In genomic region chrX:162359767-162360545, GRCm38 (mm10) we compare ENCODE assay signal across 9 mouse cellular contexts.
DNase-seq lines count a peak whose midpoint lies in the region; ATAC-seq and TF ChIP-seq lines count a peak whose summit lies in the region.
"Had no signal": no experiment of that assay in that cellular context is flagged by ENCODE, and none has a peak within 500 bp of the region (broad histone marks: within the 10 kb centered on the region; RNA-seq: fewer than 3 reads in every experiment).

No protein-coding gene starts in this region.

- no peak overlapping the region for H3K4me3 ChIP-seq in lung, embryonic 15.5 days
- H3K4me3 ChIP-seq in gastrocnemius, adult 2 months, result no peak overlapping the region
- no peak overlapping the region for H3K4me3 ChIP-seq in forebrain, embryonic 15.5 days

- H3K9me3 ChIP-seq in lung, embryonic 15.5 days, result no peaks in the 10 kb centered on the region
- H3K9me3 ChIP-seq in forebrain, embryonic 15.5 days, result no peaks in the 10 kb centered on the region

- H3K4me1 ChIP-seq in lung, embryonic 15.5 days, result no peaks in the 10 kb centered on the region
- H3K4me1 ChIP-seq in forebrain, embryonic 15.5 days, result no peaks in the 10 kb centered on the region

- H3K36me3 ChIP-seq in lung, embryonic 15.5 days, result no peaks in the 10 kb centered on the region
- no peaks in the 10 kb centered on the region for H3K36me3 ChIP-seq in forebrain, embryonic 15.5 days

- intact Hi-C loops in gastrocnemius, adult 2 months (cut with DNase I), result no loop called here

- no peaks in the 10 kb centered on the region for H3K27me3 ChIP-seq in lung, embryonic 15.5 days
- no peaks in the 10 kb centered on the region for H3K27me3 ChIP-seq in forebrain, embryonic 15.5 days

- 48% methylated on average over 9 of the region's 9 CpGs for WGBS in lung, embryonic 15.5 days
- 62% methylated on average over 9 of the region's 9 CpGs for WGBS in forebrain, embryonic 15.5 days

- H3K9ac ChIP-seq in lung, embryonic 15.5 days, result no peak overlapping the region
- H3K9ac ChIP-seq in forebrain, embryonic 15.5 days (replicated peaks), result no peak overlapping the region

- H3K27ac ChIP-seq in lung, embryonic 15.5 days, result peak overlapping the region; percentile 24; the same call in 1 of the 2 replicates
- H3K27ac ChIP-seq in gastrocnemius, adult 2 months, result no peak overlapping the region
- no peak overlapping the region for H3K27ac ChIP-seq in forebrain, embryonic 15.5 days (replicated peaks)

- no peak for TF ChIP-seq CTCF in gastrocnemius, adult 2 months (IDR thresholded peaks at IDR 0.05)

- peak; percentile 60; the same call in 1 of the 2 replicates for ATAC-seq in lung, embryonic 15.5 days (ENCODE audit: borderline replicate concordance, extremely low read depth, low FRiP score, low TSS enrichment)
- no peak for ATAC-seq in forebrain, embryonic 15.5 days (replicated peaks)

- no peak overlapping the region for H3K4me2 ChIP-seq in lung, embryonic 15.5 days
- no peak overlapping the region for H3K4me2 ChIP-seq in forebrain, embryonic 15.5 days (replicated peaks)
- H3K4me2 ChIP-seq: liver, embryonic 11.5 days had no signal

- DNase-seq in lung, adult 18-20 months, result no peak
- peak; percentile 51 for DNase-seq in gastrocnemius, adult 2 months
- DNase-seq in kidney, adult 9 months, result peak; percentile 40
- peak; percentile 14 for DNase-seq in lung, postnatal 36 days
- DNase-seq in spleen, postnatal 4 days (ENCODE audit: low spot score in 2 of 2), result no peak
- DNase-seq in cerebellum, postnatal 36 days, result no peak

Comparison
In these comparisons a context has a peak if more than half of its experiments do, and no peak if none do; other contexts are left out.
1. DNase-seq: peak in gastrocnemius, adult 2 months (single experiment), kidney, adult 9 months (single experiment) and lung, postnatal 36 days (single experiment); none in lung, adult 18-20 months (0 of 2), spleen, postnatal 4 days (0 of 2) and cerebellum, postnatal 36 days (0 of 2).